Mouse (Mus musculus) heart, embryonic 11.5 days (tissue): ENCODE measurements around the gene Lpcat3. TPM values are rescaled to one million over a fixed set of nuclear protein-coding genes. Genes with fewer than 3 reads are reported as not detected.
A peak's percentile ranks its signal among the peaks of the same experiment; 100 is the strongest.
"Not testable (repeated sequence)": the region's sequence is repeated elsewhere in the genome, so short reads cannot be mapped to it uniquely, and the experiment has no call there.

Source experiments
- ATAC-seq: fragments of 200-750 bp; cut with Nextera tagmentation; replicated peaks from 2 replicates; pipeline ENCODE4 v1.8.0; 2017; ENCODE audit warnings: moderate library complexity; ENCODE audit not compliant: insufficient number of reproducible peaks, low FRiP score, low TSS enrichment
- H3K27ac ChIP-seq: fragments of 300-500 bp; sonication (generic); 2 replicates; pipeline ENCODE4 v1.5.1; 2014; ENCODE audit warnings: mild to moderate bottlenecking, low read depth, low read length
- H3K27me3 ChIP-seq: fragments of 300-500 bp; sonication (generic); 2 replicates; pipeline ENCODE4 v1.6.1; 2014; ENCODE audit warnings: mild to moderate bottlenecking, low read length, mixed read lengths; ENCODE audit not compliant: control insufficient read depth, insufficient read depth
- H3K36me3 ChIP-seq: fragments of 300-500 bp; sonication (generic); 2 replicates; pipeline ENCODE4 v1.6.1; 2014; ENCODE audit warnings: mild to moderate bottlenecking, low read length, moderate library complexity, mixed read lengths; ENCODE audit not compliant: control insufficient read depth, insufficient read depth
- H3K4me1 ChIP-seq: fragments of 300-500 bp; sonication (generic); 2 replicates; pipeline ENCODE4 v1.6.1; 2014; ENCODE audit warnings: low read length; ENCODE audit not compliant: control insufficient read depth, insufficient read depth
- H3K4me2 ChIP-seq: fragments of 300-500 bp; sonication (generic); 2 replicates; pipeline ENCODE4 v1.6.1; 2014; ENCODE audit warnings: mild to moderate bottlenecking, moderate library complexity
- H3K4me3 ChIP-seq: fragments of 300-500 bp; sonication (generic); 2 replicates; pipeline ENCODE4 v1.5.1; 2014; ENCODE audit warnings: low read depth, low read length
- H3K9ac ChIP-seq: fragments of 300-500 bp; sonication (generic); 2 replicates; pipeline ENCODE4 v1.6.1; 2014; ENCODE audit warnings: mild to moderate bottlenecking, low read depth, low read length, moderate library complexity
- H3K9me3 ChIP-seq: fragments of 300-500 bp; sonication (generic); replicated peaks from 2 replicates; pipeline ENCODE4 v1.6.1; 2016; ENCODE audit warnings: low read length; ENCODE audit not compliant: control insufficient read depth
- WGBS: fragments of 180-500 bp; shearing (Covaris S2); extraction: QIAGEN DNeasy Blood & Tissue Kit; methylation state at CpG from one replicate; pipeline ENCODE4 v1.1.7; 2014; ENCODE audit not compliant: insufficient replicate concordance; 5-methylcytosine and 5-hydroxymethylcytosine counted together
- polyA plus RNA-seq: library from polyadenylated mRNA; unstranded; fragments of >200 nt; fragmentation: Nextera tagmentation; extraction: Ambion mirVana; gene quantifications from 2 replicates; pipeline ENCODE4 v1.2.1, GENCODE M21; 2014

Lpcat3 gene
- 35.5 and 41.1 TPM in 2 replicates for polyA plus RNA-seq

- H3K9ac ChIP-seq, result peak within 1 kb of the TSS; percentile 78
- H3K4me1 ChIP-seq, result peaks cover 4% of the 10 kb centered on the region; the same call in 1 of the 2 replicates
- peak within 1 kb of the TSS; percentile 91 for H3K4me2 ChIP-seq
- H3K9me3 ChIP-seq, result no peaks in the 10 kb centered on the region
- no peaks in the 10 kb centered on the region for H3K36me3 ChIP-seq
- no peaks in the 10 kb centered on the region for H3K27me3 ChIP-seq
- H3K4me3 ChIP-seq, result peak within 1 kb of the TSS; percentile 81
- under 1% methylated on average over 50 of the region's 87 CpGs for WGBS
- ATAC-seq, result peak; percentile 99
- H3K27ac ChIP-seq, result peak within 1 kb of the TSS; percentile 75
Measured at GRCm38 (mm10) chr6:124662477-124663423, at the start of gene Lpcat3. Lpcat3 (plus strand) TSS chr6:124663027.

- H3K4me2 ChIP-seq, result no peak overlapping the region
- H3K27me3 ChIP-seq, result no peaks in the 10 kb centered on the region
- 83% methylated on average over 13 of the region's 13 CpGs for whole genome bisulfite sequencing
- H3K36me3 ChIP-seq, result no peaks in the 10 kb centered on the region
- no peak overlapping the region for H3K4me3 ChIP-seq
- ATAC-seq, result no peak
- H3K9ac ChIP-seq, result no peak overlapping the region
- H3K4me1 ChIP-seq, result no peaks in the 10 kb centered on the region
- H3K9me3 ChIP-seq, result no peaks in the 10 kb centered on the region
- H3K27ac ChIP-seq, result no peak overlapping the region
Measured at GRCm38 (mm10) chr6:124625612-124626011, 37.2 kb upstream of the Lpcat3 start.

GRCm38 (mm10) chr6:124626184-124626583 is 36.6 kb upstream of the Lpcat3 start:
- not testable (repeated sequence) for ATAC-seq, H3K27ac ChIP-seq, H3K27me3 ChIP-seq, H3K36me3 ChIP-seq, H3K4me3 ChIP-seq, H3K9me3 ChIP-seq, H3K4me2 ChIP-seq, H3K4me1 ChIP-seq, H3K9ac ChIP-seq
- WGBS, result 22% methylated on average over 1 of the region's 1 CpGs

- no peaks in the 10 kb centered on the region for H3K27me3 ChIP-seq
- ATAC-seq, result no peak
- no peaks in the 10 kb centered on the region for H3K4me1 ChIP-seq
- no peaks in the 10 kb centered on the region for H3K9me3 ChIP-seq
- WGBS, result 67% methylated on average over 4 of the region's 4 CpGs
- no peaks in the 10 kb centered on the region for H3K36me3 ChIP-seq
- H3K9ac ChIP-seq, result no peak overlapping the region
- no peak overlapping the region for H3K27ac ChIP-seq
- no peak overlapping the region for H3K4me2 ChIP-seq
- H3K4me3 ChIP-seq, result no peak overlapping the region
Measured at GRCm38 (mm10) chr6:124630763-124631162, 32.1 kb upstream of the Lpcat3 start.

- 77% methylated on average over 2 of the region's 2 CpGs for WGBS
- not testable (repeated sequence) for H3K4me1 ChIP-seq, H3K9ac ChIP-seq, H3K27me3 ChIP-seq, H3K27ac ChIP-seq, H3K4me2 ChIP-seq, ATAC-seq, H3K36me3 ChIP-seq, H3K9me3 ChIP-seq, H3K4me3 ChIP-seq
Measured at GRCm38 (mm10) chr6:124635985-124636384, 26.8 kb upstream of the Lpcat3 start, which contains the start of gene C1s2. C1s2 (minus strand) TSS chr6:124636085.

GRCm38 (mm10) chr6:124636858-124637460 is 25.9 kb upstream of the Lpcat3 start:
- H3K4me3 ChIP-seq, H3K4me1 ChIP-seq, H3K9me3 ChIP-seq, H3K9ac ChIP-seq, H3K27me3 ChIP-seq, H3K36me3 ChIP-seq, ATAC-seq, H3K27ac ChIP-seq, H3K4me2 ChIP-seq: not testable (repeated sequence)
- WGBS, result 38% methylated on average over 6 of the region's 6 CpGs

- no peak overlapping the region for H3K4me2 ChIP-seq
- H3K27ac ChIP-seq, result no peak overlapping the region
- H3K9ac ChIP-seq, result no peak overlapping the region
- WGBS, result 79% methylated on average over 3 of the region's 4 CpGs
- no peak for ATAC-seq
- no peaks in the 10 kb centered on the region for H3K36me3 ChIP-seq
- no peaks in the 10 kb centered on the region for H3K9me3 ChIP-seq
- H3K4me1 ChIP-seq, result no peaks in the 10 kb centered on the region
- H3K4me3 ChIP-seq, result no peak overlapping the region
- H3K27me3 ChIP-seq, result no peaks in the 10 kb centered on the region
Measured at GRCm38 (mm10) chr6:124640041-124640440, 22.8 kb upstream of the Lpcat3 start.

GRCm38 (mm10) chr6:124640997-124641396 is 21.8 kb upstream of the Lpcat3 start:
- Histone ChIP-seq H3K4me2 (no peak overlapping the region), H3K36me3 (no peaks in the 10 kb centered on the region), H3K27ac (no peak overlapping the region), H3K4me1 (no peaks in the 10 kb centered on the region), H3K4me3 (no peak overlapping the region), H3K9ac (no peak overlapping the region), H3K9me3 (no peaks in the 10 kb centered on the region), H3K27me3 (no peaks in the 10 kb centered on the region)
- WGBS, result 31% methylated on average over 8 of the region's 8 CpGs
- no peak for ATAC-seq
